Mouse (Mus musculus): ENCODE data around the gene Proca1.

Gene Proca1

GRCm38 (mm10) chr11:78165761-78166109 lies 27.5 kb upstream of the Proca1 start:
- in situ Hi-C loops (cut with MboI, MseI): no loop called here

GRCm38 (mm10) chr11:78166161-78166560 lies 27.0 kb upstream of the Proca1 start:
- in situ Hi-C loops (cut with MboI, MseI): no loop called here

GRCm38 (mm10) chr11:78166640-78167039 lies 26.6 kb upstream of the Proca1 start:
- in situ Hi-C loops (cut with MboI, MseI): no loop called here

GRCm38 (mm10) chr11:78167257-78167959 lies 25.8 kb upstream of the Proca1 start:
- in situ Hi-C loops (cut with MboI, MseI): no loop called here

- in situ Hi-C loops (cut with MboI, MseI): no loop called here
Measured at GRCm38 (mm10) chr11:78168541-78169468, 24.4 kb upstream of the Proca1 start.

GRCm38 (mm10) chr11:78170306-78170705 lies 22.9 kb upstream of the Proca1 start:
- in situ Hi-C loops (cut with MboI, MseI): no loop called here

GRCm38 (mm10) chr11:78171328-78171727 lies 21.9 kb upstream of the Proca1 start:
- in situ Hi-C loops (cut with MboI, MseI): no loop called here

- in situ Hi-C loops (cut with MboI, MseI): no loop called here
Measured at GRCm38 (mm10) chr11:78172034-78172747, 21.0 kb upstream of the Proca1 start.

GRCm38 (mm10) chr11:78172748-78173383 lies 20.3 kb upstream of the Proca1 start:
- in situ Hi-C loops (cut with MboI, MseI): no loop called here

GRCm38 (mm10) chr11:78174506-78174905 lies 18.7 kb upstream of the Proca1 start:
- in situ Hi-C loops (cut with MboI, MseI): no loop called here

- in situ Hi-C loops (cut with MboI, MseI): loop anchor here (5.0 kb wide), 1 partner anchor 66 kb away; no protein-coding TSS in a partner anchor
Measured at GRCm38 (mm10) chr11:78175771-78176401, 17.3 kb upstream of the Proca1 start.

GRCm38 (mm10) chr11:78176402-78176862 lies 16.8 kb upstream of the Proca1 start, which contains the start of the genes Nek8 and Tlcd1:
TSS of gene Nek8 (minus strand) at chr11:78176675.
TSS of gene Tlcd1 (plus strand) at chr11:78176711.
- in situ Hi-C loops (cut with MboI, MseI): loop anchor here (5.0 kb wide), 1 partner anchor 66 kb away; no protein-coding TSS in a partner anchor

- in situ Hi-C loops (cut with MboI, MseI): loop anchor here (5.0 kb wide), 1 partner anchor 65 kb away; no protein-coding TSS in a partner anchor
Measured at GRCm38 (mm10) chr11:78176905-78177331, 16.3 kb upstream of the Proca1 start.

- in situ Hi-C loops (cut with MboI, MseI): loop anchor here (5.0 kb wide), 1 partner anchor 65 kb away; no protein-coding TSS in a partner anchor
Measured at GRCm38 (mm10) chr11:78177437-78177836, 15.8 kb upstream of the Proca1 start.

- in situ Hi-C loops (cut with MboI, MseI): loop anchor here (5.0 kb wide), 1 partner anchor 64 kb away; no protein-coding TSS in a partner anchor
Measured at GRCm38 (mm10) chr11:78177903-78178858, 15.0 kb upstream of the Proca1 start.

GRCm38 (mm10) chr11:78178859-78179437 lies 14.2 kb upstream of the Proca1 start:
- in situ Hi-C loops (cut with MboI, MseI): loop anchor here (5.0 kb wide), 1 partner anchor 63 kb away; no protein-coding TSS in a partner anchor

GRCm38 (mm10) chr11:78179438-78179999 lies 13.7 kb upstream of the Proca1 start:
- in situ Hi-C loops (cut with MboI, MseI): loop anchor here (5.0 kb wide), 1 partner anchor 63 kb away; no protein-coding TSS in a partner anchor

- in situ Hi-C loops (cut with MboI, MseI): loop anchor here (10.0 kb wide), 1 partner anchor 955 kb away; no protein-coding TSS in a partner anchor
Measured at GRCm38 (mm10) chr11:78180081-78180761, 13.0 kb upstream of the Proca1 start.
